Mouse (Mus musculus): ENCODE measurements around the gene Bend3. TPM values are rescaled to one million over a fixed set of nuclear protein-coding genes. Genes with fewer than 3 reads are reported as not detected.

The Bend3 gene
- polyA plus RNA-seq, 1 experiment, result 5.0 TPM

DNA sequence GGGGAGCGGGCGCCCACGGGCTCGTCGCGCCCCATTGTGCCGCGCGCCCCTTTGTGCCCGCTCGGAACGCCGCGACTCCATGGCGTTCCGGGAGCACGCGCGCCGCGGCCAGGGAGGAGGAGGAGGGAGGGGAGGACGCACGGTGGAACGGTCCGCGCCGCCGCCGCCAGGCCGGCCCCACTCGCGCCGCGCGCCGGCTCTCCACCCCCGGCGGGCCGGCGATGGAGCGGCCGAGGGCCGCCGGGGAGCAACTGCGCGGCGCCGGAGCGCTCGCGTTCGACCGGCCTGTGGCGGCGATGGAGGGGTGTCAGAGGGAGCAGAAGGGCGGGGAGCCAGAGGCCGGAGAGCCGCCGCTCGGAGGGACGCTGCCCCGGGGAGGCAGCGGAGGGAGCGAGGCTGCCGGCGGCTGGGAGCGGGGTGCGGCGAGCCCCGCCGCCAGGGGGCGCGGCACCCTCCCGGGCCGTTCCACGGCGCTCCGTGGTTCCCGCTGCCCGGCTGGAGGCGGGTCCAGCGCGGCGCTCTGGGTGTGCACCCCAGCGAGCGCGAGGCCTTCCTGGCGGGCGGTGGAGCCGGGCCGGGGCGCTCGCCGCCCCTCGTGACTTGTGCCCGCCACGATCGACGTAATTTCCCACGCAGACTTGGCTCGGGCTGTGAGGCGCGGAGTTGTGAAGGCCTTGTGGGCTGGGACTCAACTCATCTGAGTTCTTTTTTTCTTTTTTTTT is 966 bp downstream of the Bend3 start:
- peak in 1 of 2 experiments; percentile 73 for DNase-seq (ENCODE audit: extremely low spot score in 1 of 2, low spot score in 1 of 2)

DNA sequence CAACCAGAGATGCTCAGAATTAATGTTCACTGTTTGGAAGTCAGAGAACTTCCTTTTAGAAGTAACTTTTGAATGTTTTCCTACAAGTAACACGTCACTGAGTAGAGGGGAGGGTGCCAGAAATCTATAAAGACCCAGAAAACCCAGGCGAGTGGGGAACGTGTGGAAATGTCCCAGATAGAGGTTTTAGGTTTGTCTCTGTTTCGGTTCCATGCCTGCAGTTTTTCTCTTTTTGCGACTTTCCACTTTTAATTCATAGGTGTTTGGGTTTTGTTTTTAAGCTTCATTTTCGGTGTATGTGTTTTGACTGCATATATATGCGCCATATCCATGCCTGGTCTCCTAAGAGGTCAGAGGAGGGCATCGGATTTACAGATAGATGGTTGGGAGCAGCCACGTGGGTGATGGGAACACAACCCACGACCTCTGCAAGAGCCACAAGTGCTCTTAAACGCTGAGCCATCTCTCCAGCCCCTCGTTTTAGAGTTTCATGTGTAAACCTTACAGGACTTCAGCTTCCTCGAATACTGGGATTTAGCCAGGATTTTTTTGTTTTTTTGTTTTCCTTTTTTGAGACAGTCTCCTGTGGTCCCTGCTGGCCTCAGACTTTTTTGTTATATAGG is 1.7 kb downstream of the Bend3 start:
- no peak for DNase-seq (ENCODE audit: extremely low spot score in 1 of 2, low spot score in 1 of 2)

DNA sequence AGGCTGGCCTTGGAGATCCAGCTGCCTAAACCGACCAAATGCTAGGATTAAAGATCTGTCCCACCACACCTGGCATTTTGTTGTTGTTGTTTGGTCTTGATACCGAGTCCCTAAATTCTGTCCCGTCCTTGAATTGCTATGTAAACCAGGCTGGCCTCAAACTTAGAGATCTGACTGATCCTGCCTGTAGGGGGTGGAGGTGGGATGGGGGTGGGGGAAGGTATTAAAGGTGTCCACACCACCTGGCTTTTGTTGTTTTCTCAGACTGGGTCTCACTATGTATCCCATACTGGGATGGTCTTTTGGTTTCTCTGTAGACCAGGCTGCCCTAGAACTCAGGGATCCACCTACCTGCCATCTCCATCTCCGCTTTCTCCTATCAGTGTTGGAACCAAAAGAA is 2.5 kb downstream of the Bend3 start:
- no peak for DNase-seq (ENCODE audit: extremely low spot score in 1 of 2, low spot score in 1 of 2)

DNA sequence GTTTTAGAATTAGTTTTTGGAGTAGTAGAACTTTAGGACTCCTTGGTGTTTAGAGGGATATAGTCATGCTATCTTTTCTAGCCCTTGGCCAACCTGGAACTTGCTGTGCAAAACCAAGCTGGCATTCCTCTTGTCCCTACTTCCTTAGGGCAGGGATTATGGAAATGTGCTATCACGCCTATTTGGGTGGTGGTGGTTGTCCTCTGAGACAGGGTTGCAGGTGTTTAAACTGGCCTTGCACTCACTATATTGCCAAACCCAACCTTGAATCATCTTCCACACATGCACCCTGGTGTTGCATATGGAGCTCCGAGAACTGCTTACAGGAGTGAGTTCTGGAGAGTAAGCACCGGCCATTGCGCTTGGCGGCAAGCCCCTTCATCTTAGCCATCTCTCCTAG is 3.4 kb downstream of the Bend3 start:
- DNase-seq (ENCODE audit: extremely low spot score in 1 of 2, low spot score in 1 of 2), result no peak

- DNase-seq (ENCODE audit: extremely low spot score in 1 of 2, low spot score in 1 of 2), result no peak
Measured at GRCm38 (mm10) chr10:43483426-43483995, 4.9 kb downstream of the Bend3 start.

DNA sequence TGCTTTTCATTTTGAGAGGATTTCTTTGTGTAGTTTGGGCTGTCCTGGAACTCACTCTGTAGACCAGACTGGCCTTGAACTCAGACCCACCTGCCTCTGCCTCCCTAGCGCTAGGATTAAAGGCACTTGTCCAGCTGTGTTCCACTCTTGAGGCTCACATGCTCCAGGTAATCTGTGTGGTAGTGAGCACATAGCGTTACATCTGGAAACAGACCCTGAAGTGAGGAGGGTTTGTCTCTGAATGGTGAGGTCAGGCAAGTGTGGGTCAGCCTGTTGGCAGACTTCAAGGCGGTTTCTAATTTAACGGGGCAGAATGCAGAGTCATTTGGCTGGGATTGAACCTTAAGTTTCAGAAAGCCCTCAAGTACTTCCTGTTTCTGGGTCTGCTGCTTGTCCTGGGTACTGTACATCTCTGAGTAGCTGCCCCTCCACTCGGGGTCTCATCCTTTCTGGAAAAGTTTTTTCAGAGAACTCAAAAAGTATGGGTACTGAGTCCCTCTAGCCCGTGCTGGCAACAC is 7.2 kb downstream of the Bend3 start:
- DNase-seq (ENCODE audit: extremely low spot score in 1 of 2, low spot score in 1 of 2), result no peak

DNA sequence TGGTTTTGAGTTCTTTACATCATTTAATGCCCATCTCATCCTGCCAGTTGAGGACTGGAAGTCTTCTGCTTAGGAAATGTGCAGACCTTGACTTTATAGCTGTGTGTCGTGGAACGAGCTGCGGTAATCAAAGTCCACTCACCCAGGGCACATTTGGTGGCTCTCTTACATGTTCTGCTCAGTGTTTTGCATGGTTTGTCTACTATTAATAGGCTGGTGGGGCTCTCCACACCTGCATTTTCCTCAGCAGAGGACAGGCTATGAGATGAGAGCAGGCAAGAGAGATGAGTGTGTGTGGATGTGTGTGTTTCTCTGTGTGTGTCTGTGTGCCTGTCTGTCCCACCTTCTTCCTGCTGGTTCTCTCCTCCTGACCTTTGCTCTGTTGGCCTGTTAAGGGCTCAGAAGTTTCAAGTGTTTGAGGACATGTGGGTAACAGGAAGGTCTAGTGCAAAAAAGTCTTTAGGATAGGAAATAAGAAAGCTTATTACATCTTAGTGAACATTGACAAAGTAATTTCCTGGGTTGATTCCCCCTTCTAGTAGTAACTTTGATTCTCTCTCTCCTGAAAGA is 8.9 kb downstream of the Bend3 start:
- DNase-seq (ENCODE audit: extremely low spot score in 1 of 2, low spot score in 1 of 2), result no peak

- no peak for DNase-seq (ENCODE audit: extremely low spot score in 1 of 2, low spot score in 1 of 2)
Measured at GRCm38 (mm10) chr10:43488258-43488657, 9.6 kb downstream of the Bend3 start.

DNA sequence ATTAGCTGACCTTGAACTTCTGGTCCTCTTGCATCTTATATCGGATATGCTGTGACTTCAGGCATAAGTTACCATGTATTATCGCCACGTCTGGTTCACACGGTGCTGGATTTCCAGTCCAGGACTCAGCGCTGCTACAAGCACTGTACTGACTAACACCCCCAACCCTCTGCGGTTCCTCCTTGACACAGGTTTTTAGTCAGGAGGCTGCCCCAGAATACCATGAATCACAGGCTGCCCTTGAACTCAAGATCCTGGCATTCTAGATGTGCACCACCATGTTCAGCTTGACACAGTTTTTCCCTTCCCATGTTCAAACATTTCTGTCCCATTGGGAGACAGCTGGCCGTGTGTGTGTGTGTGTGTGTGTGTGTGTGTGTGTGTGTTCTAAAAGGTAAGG is 10.5 kb downstream of the Bend3 start:
- no peak for DNase-seq (ENCODE audit: extremely low spot score in 1 of 2, low spot score in 1 of 2)

- DNase-seq (ENCODE audit: extremely low spot score in 1 of 2, low spot score in 1 of 2), result no peak
Measured at GRCm38 (mm10) chr10:43489550-43489949, 10.9 kb downstream of the Bend3 start.

GRCm38 (mm10) chr10:43490034-43490433 is 11.4 kb downstream of the Bend3 start:
- no peak for DNase-seq (ENCODE audit: extremely low spot score in 1 of 2, low spot score in 1 of 2)

DNA sequence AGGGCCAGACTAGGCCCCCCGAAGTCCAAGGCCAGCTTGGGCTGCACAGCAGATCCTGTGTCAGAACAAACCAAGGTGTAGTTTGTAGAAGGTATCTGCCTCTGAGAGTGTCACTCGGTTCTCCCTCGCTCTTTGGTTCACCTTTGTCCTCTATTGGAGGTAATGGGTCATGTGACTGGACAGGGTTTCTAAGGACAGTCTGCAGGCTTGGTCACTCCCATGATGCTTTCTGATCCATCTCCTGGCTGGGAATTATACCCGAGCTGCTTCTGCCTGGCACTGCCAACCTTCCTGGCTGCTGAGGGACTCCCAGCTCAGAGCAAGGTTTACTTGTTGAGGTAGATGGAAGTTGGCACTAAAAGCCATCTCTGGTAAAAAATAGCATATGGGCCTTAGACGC is 12.2 kb downstream of the Bend3 start:
- DNase-seq (ENCODE audit: extremely low spot score in 1 of 2, low spot score in 1 of 2), result no peak

GRCm38 (mm10) chr10:43502599-43502998 is 24.0 kb downstream of the Bend3 start:
- DNase-seq (ENCODE audit: extremely low spot score in 1 of 2, low spot score in 1 of 2), result no peak

DNA sequence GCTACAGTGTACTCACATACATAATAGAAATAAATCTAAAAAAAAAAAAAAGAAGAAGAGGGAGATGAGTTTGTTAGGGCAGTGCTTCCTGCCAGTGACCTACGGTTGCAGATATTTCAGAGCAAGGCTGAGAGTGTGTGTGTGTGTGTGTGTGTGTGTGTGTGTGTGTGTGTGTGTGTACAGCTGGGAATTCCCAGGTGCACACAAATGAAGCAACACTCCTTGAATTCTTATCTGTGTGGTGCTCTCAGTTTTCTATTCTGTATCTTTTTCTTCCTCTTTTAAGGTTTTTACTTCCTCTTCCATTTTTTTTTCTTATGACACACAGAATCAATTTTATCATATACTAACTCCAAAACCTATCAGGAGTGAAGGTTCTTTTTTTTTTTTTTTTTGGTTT is 25.7 kb downstream of the Bend3 start:
- no peak for DNase-seq (ENCODE audit: extremely low spot score in 1 of 2, low spot score in 1 of 2)

GRCm38 (mm10) chr10:43507051-43507450 is 28.4 kb downstream of the Bend3 start:
- DNase-seq (ENCODE audit: extremely low spot score in 1 of 2, low spot score in 1 of 2), result no peak

DNA sequence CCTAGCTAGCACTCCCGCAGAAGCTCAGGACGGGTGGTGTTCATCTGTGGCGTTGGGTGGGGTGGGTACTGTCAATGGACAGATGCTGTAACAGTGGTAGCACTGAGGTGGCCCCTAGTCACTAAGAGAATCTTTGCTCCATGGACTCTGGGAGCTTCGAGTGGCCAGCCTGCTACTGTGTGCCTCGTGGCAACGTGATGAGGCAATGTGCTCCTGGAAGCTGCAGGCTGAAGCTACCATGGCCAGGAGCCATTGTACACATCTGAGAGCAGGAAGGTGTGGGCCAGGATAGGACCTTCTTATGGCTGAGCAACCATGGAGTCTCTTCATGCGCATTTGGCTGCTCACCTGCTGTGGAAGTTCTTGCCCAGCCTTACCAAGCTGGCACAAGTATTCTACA is 30.6 kb downstream of the Bend3 start:
- DNase-seq (ENCODE audit: extremely low spot score in 1 of 2, low spot score in 1 of 2), result no peak

GRCm38 (mm10) chr10:43512976-43513375 is 34.3 kb downstream of the Bend3 start:
- no peak for DNase-seq (ENCODE audit: extremely low spot score in 1 of 2, low spot score in 1 of 2)

- DNase-seq (ENCODE audit: extremely low spot score in 1 of 2, low spot score in 1 of 2), result no peak
Measured at GRCm38 (mm10) chr10:43516992-43517660, 38.5 kb downstream of the Bend3 start.

DNA sequence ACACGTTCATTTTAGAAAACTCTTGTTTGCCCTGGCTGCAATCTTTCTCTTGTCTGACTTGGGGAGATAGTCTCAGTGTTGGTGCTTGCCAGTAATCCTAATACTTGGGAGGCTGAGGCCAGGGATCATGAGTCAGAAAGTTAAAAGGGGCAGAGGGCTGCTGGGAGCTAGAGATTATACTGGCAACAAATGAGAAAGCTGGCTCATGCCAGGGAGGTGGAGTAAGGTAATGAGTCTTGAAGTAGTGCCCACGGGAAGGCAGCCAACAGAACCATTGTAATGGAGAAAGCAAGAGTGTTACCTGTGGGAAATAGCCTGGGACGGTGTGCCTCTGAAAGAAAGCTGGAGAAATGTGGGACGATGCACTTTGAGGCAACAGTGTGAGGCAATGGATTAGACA is 39.2 kb downstream of the Bend3 start:
- DNase-seq (ENCODE audit: extremely low spot score in 1 of 2, low spot score in 1 of 2), result no peak

GRCm38 (mm10) chr10:43518368-43518767 is 39.7 kb downstream of the Bend3 start:
- DNase-seq (ENCODE audit: extremely low spot score in 1 of 2, low spot score in 1 of 2), result no peak

- DNase-seq (ENCODE audit: extremely low spot score in 1 of 2, low spot score in 1 of 2), result no peak
Measured at GRCm38 (mm10) chr10:43519977-43520376, 41.3 kb downstream of the Bend3 start.
